Mouse (Mus musculus) 3134 (cell line): ENCODE measurements at regions not wholly inside any gene's neighbourhood (a gene's known extent, or its start where the extent isn't known, plus 50 kb on each side); places are given as distances from the start of the nearest gene placed in this dataset.
A peak's percentile ranks its signal among the peaks of the same experiment; 100 is the strongest.

Experiments
- DNase-seq: peaks from one replicate; pipeline ENCODE4 v3.0.0-alpha.2; 2011; ENCODE audit warnings: low spot score; ENCODE audit not compliant: insufficient read length; ENCODE audit errors: extremely low read depth

DNA sequence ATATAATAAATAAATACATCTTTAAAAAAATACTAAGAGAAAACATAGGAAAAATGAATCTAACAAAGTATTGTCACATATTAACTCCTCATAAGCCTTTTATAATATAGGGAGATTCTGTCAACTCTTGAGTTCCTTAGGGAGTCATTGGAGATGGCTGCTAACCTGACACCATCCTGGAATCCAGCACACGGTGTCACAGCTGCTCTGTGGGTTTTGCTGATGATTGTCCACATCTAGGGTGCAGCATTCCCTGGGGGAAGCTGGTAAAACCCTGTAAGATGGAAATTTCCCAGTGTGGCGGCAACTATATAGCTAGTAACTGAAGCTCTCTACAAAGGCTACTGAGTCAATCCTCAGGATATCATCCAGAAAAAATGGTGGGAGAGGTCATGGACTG lies 58.9 kb upstream of the E2f3 start:
- DNase-seq = no peak

DNA sequence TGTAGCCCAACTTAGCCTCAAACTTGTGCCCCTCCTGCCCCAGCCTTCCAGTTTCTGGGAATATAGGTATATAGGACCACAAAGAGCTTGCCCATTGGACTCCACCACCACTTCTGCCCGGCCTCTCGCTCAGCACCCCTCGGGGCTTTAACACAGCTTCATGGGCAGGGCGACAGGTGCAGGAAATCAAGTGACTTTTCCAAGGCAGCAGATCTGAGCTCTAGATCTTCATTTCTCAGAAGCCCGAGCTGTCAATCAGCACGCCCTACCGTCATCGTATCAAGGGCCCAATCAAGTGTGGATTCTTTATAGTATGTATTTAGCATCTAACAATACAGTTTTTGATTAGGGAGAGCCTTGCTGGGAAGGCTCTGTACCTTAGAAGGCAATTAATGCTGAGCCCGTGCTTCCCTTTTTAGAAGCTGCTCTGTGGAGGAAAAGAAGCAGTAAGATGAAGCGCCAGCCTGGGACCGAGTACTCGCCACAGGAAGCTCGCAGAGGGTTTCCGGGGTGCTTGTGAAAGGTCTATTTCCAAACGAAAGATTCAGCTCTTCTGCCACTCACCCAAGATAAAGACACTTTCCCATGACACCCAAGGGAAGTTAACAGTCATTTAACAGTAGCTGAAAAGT lies 56.9 kb upstream of the E2f3 start:
- DNase-seq = no peak

DNA sequence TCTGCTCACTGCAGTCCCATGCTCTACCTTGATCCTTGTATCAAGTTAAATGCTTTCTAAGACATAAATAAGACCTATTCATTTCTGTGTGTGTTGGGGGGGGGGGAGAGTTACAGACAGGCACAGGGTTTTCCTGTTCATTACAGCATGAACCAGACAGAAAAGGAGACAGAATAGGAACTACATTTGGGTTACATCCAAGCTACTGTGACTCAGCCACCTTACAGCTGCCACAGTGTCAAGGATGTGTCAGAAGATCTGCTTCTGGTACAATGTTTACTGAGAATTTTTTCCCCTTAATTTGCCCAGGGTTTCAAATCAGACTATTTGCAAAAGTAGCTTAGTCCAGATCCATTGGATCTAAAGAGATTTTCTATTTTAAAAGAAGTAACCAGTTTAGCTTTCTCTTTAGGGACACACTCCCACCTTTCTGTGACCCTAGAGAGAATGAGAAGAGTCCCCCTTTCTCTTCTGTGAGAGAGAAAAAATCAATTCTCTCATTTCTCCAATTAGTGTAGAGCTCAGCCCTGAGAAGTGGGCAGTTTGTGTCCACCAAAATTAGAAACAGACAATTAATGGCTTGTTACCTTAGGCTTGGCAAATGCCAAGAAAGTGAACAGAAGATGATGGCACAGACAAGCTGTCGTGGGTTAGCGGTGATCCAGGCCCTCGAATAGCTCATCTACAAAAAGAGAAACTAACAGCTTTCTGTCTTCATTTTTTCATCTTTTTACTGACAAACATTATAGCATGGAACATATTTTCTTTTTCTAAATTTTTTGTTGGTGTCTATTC lies 55.8 kb upstream of the E2f3 start:
- DNase-seq = peak; percentile 6

DNA sequence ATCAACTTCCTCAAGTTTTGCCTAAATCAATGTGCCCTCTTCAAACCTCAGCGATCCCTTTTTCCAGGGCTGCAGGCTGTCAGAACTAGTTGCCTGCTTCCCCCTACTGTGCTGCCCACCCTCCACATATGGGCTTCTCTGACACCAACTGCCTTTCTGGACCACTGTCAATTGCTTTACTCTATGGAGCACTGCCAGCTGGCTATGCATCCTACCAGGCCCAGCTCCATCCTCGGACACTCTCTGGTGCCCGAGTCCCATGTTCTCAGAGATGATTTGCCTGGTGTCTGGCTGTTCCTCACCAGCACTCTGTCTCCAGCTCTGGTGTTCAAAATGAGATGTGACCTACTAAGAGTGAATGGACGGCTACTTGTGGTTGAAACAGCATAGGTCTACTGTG lies 54.4 kb upstream of the E2f3 start:
- DNase-seq = no peak

DNA sequence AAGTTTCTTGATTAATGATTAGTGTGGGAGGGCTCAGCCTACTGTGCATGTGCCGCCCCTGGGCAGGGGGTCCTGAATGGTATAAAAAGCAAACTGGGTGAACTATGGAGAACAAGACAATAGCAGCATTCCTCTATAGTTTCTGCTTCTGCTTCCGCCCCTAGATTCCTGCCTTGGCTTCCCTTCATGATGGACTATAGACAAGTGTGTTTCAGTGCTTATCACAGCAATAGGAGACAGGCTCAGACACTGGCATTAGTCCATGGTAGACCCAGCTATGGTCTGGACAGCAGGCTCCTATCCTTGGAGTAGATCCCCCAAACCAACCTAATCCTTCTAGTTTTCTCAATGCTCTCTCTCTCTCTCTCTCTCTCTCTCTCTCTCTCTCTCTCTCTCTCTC lies 53.9 kb upstream of the E2f3 start:
- no peak for DNase-seq

DNA sequence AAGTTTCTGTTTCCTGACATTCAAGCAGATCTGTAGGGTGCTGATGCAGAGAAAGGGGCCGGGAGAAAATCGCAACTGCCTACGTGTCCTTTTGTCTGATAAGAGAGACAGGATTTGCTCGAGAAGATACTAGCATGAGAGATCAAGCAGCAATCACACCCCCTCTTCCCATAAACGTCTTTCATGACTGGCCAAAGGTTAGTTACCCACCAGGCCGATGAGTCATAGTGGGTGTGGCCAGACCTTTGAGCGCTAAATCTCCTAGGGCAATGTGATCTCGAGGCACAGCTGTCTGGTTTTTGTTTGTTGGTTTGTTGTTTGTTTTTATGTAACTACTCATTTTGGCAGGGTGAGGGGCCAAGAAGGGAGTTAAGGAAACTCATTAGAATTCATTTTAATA lies 50.7 kb upstream of the E2f3 start:
- DNase-seq = no peak

DNA sequence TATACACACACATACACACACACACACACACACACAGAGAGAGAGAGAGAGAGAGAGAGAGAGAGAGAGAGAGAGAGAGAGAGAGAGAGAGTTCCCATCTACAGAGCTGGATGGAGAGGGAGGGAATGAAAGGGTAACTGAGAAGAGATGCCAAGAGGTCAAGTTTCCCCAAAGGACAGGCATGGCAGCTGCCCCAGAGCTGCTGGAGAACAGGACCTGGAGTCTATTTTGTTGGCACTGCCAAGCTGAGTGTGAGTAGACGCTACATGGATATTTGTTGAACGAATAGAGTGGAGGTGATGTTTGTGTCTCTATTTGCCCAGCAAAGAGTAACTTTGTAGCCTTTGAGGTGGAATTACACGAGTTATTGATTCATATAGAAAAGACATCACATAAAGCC lies 50.2 kb upstream of the E2f3 start:
- DNase-seq = no peak
